Mouse (Mus musculus): ENCODE results near the gene Usp39. TPM values are rescaled to one million over a fixed set of nuclear protein-coding genes. Genes with fewer than 3 reads are reported as not detected.

Usp39 gene
- polyA plus RNA-seq, 1 experiment from 2014 or later, result 80.3 TPM

DNA sequence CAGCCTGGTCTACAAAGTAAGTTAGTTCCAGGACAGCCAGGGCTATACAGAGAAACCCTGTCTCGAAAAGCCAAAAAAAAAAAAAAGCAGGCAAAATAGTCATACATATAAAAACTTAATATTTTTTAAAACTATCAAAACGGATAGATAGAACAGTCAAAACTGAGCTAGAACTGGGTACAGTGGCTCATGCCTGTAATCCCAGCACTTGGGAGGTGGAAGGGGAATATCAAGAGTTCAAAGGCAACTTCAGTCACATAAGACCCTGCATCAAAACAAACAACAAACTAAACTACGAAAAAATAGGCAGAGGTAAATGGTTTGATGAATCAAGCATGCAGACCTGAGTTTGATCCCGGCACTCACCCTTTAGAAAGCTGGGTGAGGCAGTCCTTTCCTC is 14.9 kb downstream of the Usp39 start:
- Histone ChIP-seq H3K27me3 (ENCODE audit: insufficient read depth, poor library complexity, severe bottlenecking) (no peaks in the 10 kb centered on the region), H3K36me3 (peaks cover 100% of the 10 kb centered on the region), H3K9me3 (no peaks in the 10 kb centered on the region), H3K4me3 (no peak overlapping the region), H3K4me1 (replicated peaks) (no peaks in the 10 kb centered on the region), H3K27ac (no peak overlapping the region)
- 90% methylated on average over 4 of the region's 4 CpGs for WGBS
- DNase-seq (ENCODE audit: low spot score), result no peak

- peaks cover 100% of the 10 kb centered on the region for H3K36me3 ChIP-seq
- H3K4me3 ChIP-seq, result no peak overlapping the region
- no peaks in the 10 kb centered on the region for H3K27me3 ChIP-seq (ENCODE audit: insufficient read depth, poor library complexity, severe bottlenecking)
- H3K9me3 ChIP-seq, result no peaks in the 10 kb centered on the region
- no peak for DNase-seq (ENCODE audit: low spot score)
- H3K27ac ChIP-seq, result no peak overlapping the region
- no peaks in the 10 kb centered on the region for H3K4me1 ChIP-seq (replicated peaks)
- 95% methylated on average over 5 of the region's 5 CpGs for WGBS
Measured at GRCm38 (mm10) chr6:72329019-72329418, 16.0 kb downstream of the Usp39 start.

DNA sequence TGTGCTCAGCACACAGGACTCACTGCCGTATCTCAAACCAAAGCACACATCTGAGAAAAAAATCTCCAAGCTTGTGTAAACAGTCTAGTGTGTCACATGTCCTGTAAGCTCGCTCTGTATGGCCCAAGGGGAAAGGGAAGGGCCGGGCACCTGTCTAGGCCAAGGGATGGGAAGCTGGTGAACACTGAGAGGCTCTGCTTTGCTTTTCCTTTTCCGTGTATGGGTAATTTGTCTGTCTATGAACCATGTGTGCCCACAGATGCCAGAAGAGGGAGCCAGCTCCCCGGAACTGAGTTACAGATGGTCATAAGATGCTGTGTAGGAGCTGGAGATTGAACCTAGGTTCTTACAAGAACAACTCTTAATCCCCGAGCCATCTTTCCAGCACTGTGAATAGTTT is 18.7 kb downstream of the Usp39 start:
- Histone ChIP-seq H3K27me3 (ENCODE audit: insufficient read depth, poor library complexity, severe bottlenecking) (no peaks in the 10 kb centered on the region), H3K36me3 (peaks cover 100% of the 10 kb centered on the region), H3K4me3 (no peak overlapping the region), H3K4me1 (replicated peaks) (no peaks in the 10 kb centered on the region), H3K27ac (no peak overlapping the region), H3K9me3 (no peaks in the 10 kb centered on the region)
- 77% methylated on average over 6 of the region's 6 CpGs for WGBS
- peak; percentile 16 for DNase-seq (ENCODE audit: low spot score)

DNA sequence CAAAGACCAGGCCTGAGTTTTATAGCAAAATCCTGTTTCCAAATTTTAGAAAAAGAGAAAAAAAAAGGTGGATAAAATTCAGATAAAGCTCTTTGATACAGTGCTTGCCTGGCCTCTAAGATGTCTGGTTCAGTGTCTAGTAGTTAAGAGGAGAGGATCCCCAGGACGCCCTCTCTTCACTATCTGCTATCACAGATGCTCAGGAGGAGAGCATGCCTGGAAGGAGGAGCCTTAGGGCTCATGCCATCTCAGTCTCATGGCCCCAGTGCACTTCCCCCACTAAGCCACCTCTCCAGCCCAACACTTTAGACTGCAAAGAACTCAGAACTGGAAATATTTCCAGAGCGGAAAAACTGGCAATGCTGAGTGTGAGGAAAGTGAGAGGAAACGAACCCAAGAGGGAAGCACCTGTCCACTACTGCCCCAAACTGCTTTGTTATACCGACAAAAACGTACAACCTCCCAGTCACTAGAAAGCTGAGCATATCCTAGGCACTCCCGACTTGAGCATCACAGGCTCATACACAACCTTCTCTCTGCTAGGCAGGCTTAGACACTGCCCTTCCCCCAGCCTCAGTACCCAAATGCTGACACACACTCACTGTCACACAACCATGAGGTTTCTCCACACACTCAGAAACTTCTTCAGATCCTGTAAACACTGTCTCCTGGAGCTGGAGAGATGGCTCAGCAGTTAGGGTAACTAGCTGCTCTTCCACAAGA is 21.0 kb downstream of the Usp39 start:
- H3K4me1 ChIP-seq (replicated peaks), result no peaks in the 10 kb centered on the region
- no peak overlapping the region for H3K4me3 ChIP-seq
- H3K9me3 ChIP-seq, result no peaks in the 10 kb centered on the region
- no peak overlapping the region for H3K27ac ChIP-seq
- 89% methylated on average over 6 of the region's 6 CpGs for WGBS
- no peak for DNase-seq (ENCODE audit: low spot score)
- H3K27me3 ChIP-seq (ENCODE audit: insufficient read depth, poor library complexity, severe bottlenecking), result no peaks in the 10 kb centered on the region
- peaks cover 100% of the 10 kb centered on the region for H3K36me3 ChIP-seq

- no peaks in the 10 kb centered on the region for H3K27me3 ChIP-seq (ENCODE audit: insufficient read depth, poor library complexity, severe bottlenecking)
- no peaks in the 10 kb centered on the region for H3K9me3 ChIP-seq
- 90% methylated on average over 3 of the region's 3 CpGs for WGBS
- H3K36me3 ChIP-seq, result peaks cover 100% of the 10 kb centered on the region
- no peak overlapping the region for H3K27ac ChIP-seq
- no peak for DNase-seq (ENCODE audit: low spot score)
- no peaks in the 10 kb centered on the region for H3K4me1 ChIP-seq (replicated peaks)
- no peak overlapping the region for H3K4me3 ChIP-seq
Measured at GRCm38 (mm10) chr6:72322936-72323335, 22.0 kb downstream of the Usp39 start.

- WGBS, result 87% methylated on average over 11 of the region's 11 CpGs
Measured at GRCm38 (mm10) chr6:72319019-72319418, 26.0 kb downstream of the Usp39 start.

DNA sequence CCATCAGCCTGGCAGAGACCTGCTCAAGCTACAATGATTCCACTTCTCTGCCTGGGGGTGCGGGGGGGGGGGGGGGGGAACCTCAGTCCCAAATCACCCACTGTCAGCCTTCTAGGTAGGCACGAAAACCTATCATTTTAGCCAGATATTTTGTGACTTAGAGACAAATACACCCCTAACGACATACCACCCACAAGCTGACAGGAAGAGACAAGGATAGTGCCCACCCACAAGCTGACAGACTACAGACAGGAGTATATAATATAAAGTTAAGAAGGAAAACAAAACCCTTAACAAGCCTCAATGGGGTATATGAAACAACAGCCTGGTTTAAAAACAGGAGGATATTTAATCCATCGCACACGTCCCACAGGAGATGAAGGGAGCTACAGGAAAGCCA is 26.5 kb downstream of the Usp39 start:
- H3K36me3 ChIP-seq, result peaks cover 97% of the 10 kb centered on the region
- WGBS, result 80% methylated on average over 5 of the region's 5 CpGs
- H3K9me3 ChIP-seq, result no peaks in the 10 kb centered on the region
- H3K27ac ChIP-seq, result no peak overlapping the region
- no peaks in the 10 kb centered on the region for H3K4me1 ChIP-seq (replicated peaks)
- no peak for DNase-seq (ENCODE audit: low spot score)
- H3K4me3 ChIP-seq, result no peak overlapping the region
- no peaks in the 10 kb centered on the region for H3K27me3 ChIP-seq (ENCODE audit: insufficient read depth, poor library complexity, severe bottlenecking)

More at GRCm38 (mm10) chr6:72319019-72319418, 26.0 kb downstream of the Usp39 start:
- Histone ChIP-seq H3K4me1 (replicated peaks) (no peaks in the 10 kb centered on the region), H3K4me3 (no peak overlapping the region), H3K9me3 (no peaks in the 10 kb centered on the region), H3K36me3 (peaks cover 97% of the 10 kb centered on the region), H3K27me3 (ENCODE audit: insufficient read depth, poor library complexity, severe bottlenecking) (no peaks in the 10 kb centered on the region), H3K27ac (no peak overlapping the region)
- no peak for DNase-seq (ENCODE audit: low spot score)

GRCm38 (mm10) chr6:72316044-72316443 is 28.9 kb downstream of the Usp39 start:
- DNase-seq (ENCODE audit: low spot score), result no peak
- H3K27me3 ChIP-seq (ENCODE audit: insufficient read depth, poor library complexity, severe bottlenecking), result no peaks in the 10 kb centered on the region
- no peaks in the 10 kb centered on the region for H3K4me1 ChIP-seq (replicated peaks)
- no peak overlapping the region for H3K4me3 ChIP-seq
- H3K27ac ChIP-seq, result no peak overlapping the region
- no peaks in the 10 kb centered on the region for H3K9me3 ChIP-seq
- WGBS, result 95% methylated on average over 1 of the region's 1 CpGs
- H3K36me3 ChIP-seq, result peaks cover 91% of the 10 kb centered on the region

DNA sequence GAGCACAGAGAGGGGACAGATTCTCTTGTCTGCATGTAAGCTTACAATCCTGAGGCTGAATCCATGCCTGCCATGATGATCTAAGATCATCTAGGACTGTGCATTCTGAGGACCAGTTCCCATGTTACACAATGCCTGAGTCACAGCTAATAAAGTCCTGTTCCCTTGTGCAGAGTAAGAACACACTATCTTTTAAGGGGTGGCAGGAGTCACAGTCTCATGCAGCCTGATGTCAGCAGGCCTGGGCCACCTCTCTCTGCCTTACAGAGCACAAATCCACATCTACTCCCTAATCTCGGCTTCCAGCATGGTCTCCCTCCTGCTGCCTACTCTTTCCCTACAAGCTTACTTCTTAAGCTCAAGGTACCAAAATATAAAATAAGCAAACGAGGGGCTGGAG is 29.6 kb downstream of the Usp39 start:
- no peaks in the 10 kb centered on the region for H3K27me3 ChIP-seq (ENCODE audit: insufficient read depth, poor library complexity, severe bottlenecking)
- peaks cover 85% of the 10 kb centered on the region for H3K36me3 ChIP-seq
- no peak for DNase-seq (ENCODE audit: low spot score)
- WGBS, result 83% methylated on average over 2 of the region's 2 CpGs
- H3K27ac ChIP-seq, result no peak overlapping the region
- no peaks in the 10 kb centered on the region for H3K4me1 ChIP-seq (replicated peaks)
- no peaks in the 10 kb centered on the region for H3K9me3 ChIP-seq
- H3K4me3 ChIP-seq, result no peak overlapping the region

GRCm38 (mm10) chr6:72313124-72313867 is 31.7 kb downstream of the Usp39 start:
- no peaks in the 10 kb centered on the region for H3K9me3 ChIP-seq
- H3K4me1 ChIP-seq (replicated peaks), result no peaks in the 10 kb centered on the region
- WGBS, result 90% methylated on average over 11 of the region's 11 CpGs
- no peaks in the 10 kb centered on the region for H3K27me3 ChIP-seq (ENCODE audit: insufficient read depth, poor library complexity, severe bottlenecking)
- peaks cover 64% of the 10 kb centered on the region for H3K36me3 ChIP-seq
- H3K4me3 ChIP-seq, result no peak overlapping the region
- H3K27ac ChIP-seq, result no peak overlapping the region
- DNase-seq (ENCODE audit: low spot score), result no peak

GRCm38 (mm10) chr6:72312198-72312597 is 32.8 kb downstream of the Usp39 start:
- whole genome bisulfite sequencing, result 96% methylated on average over 3 of the region's 3 CpGs
- no peak for DNase-seq (ENCODE audit: low spot score)
- no peak overlapping the region for H3K4me3 ChIP-seq
- no peaks in the 10 kb centered on the region for H3K9me3 ChIP-seq
- H3K27ac ChIP-seq, result no peak overlapping the region
- H3K27me3 ChIP-seq (ENCODE audit: insufficient read depth, poor library complexity, severe bottlenecking), result no peaks in the 10 kb centered on the region
- no peaks in the 10 kb centered on the region for H3K4me1 ChIP-seq (replicated peaks)
- H3K36me3 ChIP-seq, result peaks cover 53% of the 10 kb centered on the region

GRCm38 (mm10) chr6:72303510-72303909 is 41.5 kb downstream of the Usp39 start:
- no peak for DNase-seq (ENCODE audit: low spot score)
- 0 out of 2 replicates have a peak, but pooled peaks cover 7% of the 10 kb centered on the region for H3K4me1 ChIP-seq (replicated peaks)
- no peaks in the 10 kb centered on the region for H3K36me3 ChIP-seq
- H3K27me3 ChIP-seq (ENCODE audit: insufficient read depth, poor library complexity, severe bottlenecking), result no peaks in the 10 kb centered on the region
- no peak overlapping the region for H3K27ac ChIP-seq
- 57% methylated on average over 9 of the region's 9 CpGs for WGBS
- no peaks in the 10 kb centered on the region for H3K9me3 ChIP-seq
- no peak overlapping the region for H3K4me3 ChIP-seq

GRCm38 (mm10) chr6:72302349-72302925 is 42.5 kb downstream of the Usp39 start:
- no peaks in the 10 kb centered on the region for H3K27me3 ChIP-seq (ENCODE audit: insufficient read depth, poor library complexity, severe bottlenecking)
- no peak for DNase-seq (ENCODE audit: low spot score)
- 88% methylated on average over 11 of the region's 11 CpGs for WGBS
- H3K27ac ChIP-seq, result no peak overlapping the region
- H3K4me3 ChIP-seq, result no peak overlapping the region
- no peaks in the 10 kb centered on the region for H3K9me3 ChIP-seq
- H3K4me1 ChIP-seq (replicated peaks), result 0 out of 2 replicates have a peak, but pooled peaks cover 7% of the 10 kb centered on the region
- no peaks in the 10 kb centered on the region for H3K36me3 ChIP-seq

Data from hindbrain, embryonic 10.5 days (tissue).